Mouse (Mus musculus): ENCODE measurements around the gene Fut7. TPM values are rescaled to one million over a fixed set of nuclear protein-coding genes. Genes with fewer than 3 reads are reported as not detected.

Gene Fut7
- polyA plus RNA-seq, 1 experiment from 2014 or later, result not detected

GRCm38 (mm10) chr2:25457022-25457896, 34.2 kb downstream of the Fut7 start:
- no peak for ATAC-seq (replicated peaks; ENCODE audit: insufficient number of reproducible peaks, low FRiP score, low TSS enrichment, low read depth)
- DNase-seq (ENCODE audit: low spot score), result no peak
- Histone ChIP-seq H3K4me2 (ENCODE audit: low read depth, low read length) (no peak overlapping the region), H3K27ac (replicated peaks; ENCODE audit: low read depth, low read length) (no peak overlapping the region), H3K9ac (replicated peaks; ENCODE audit: low read length) (no peak overlapping the region), H3K27me3 (ENCODE audit: control insufficient read depth, insufficient read depth, low read length) (no peaks in the 10 kb centered on the region), H3K4me3 (ENCODE audit: low read depth, low read length) (no peak overlapping the region), H3K9me3 (replicated peaks; ENCODE audit: control insufficient read depth, low read length) (no peaks in the 10 kb centered on the region), H3K36me3 (replicated peaks; ENCODE audit: control insufficient read depth, insufficient read depth, low read depth, low read length) (no peaks in the 10 kb centered on the region; the same call in 1 of the 2 replicates), H3K4me1 (ENCODE audit: control insufficient read depth, insufficient read depth, low read length) (no peaks in the 10 kb centered on the region)
- 86% methylated on average over 9 of the region's 9 CpGs for WGBS

- no peak for DNase-seq (ENCODE audit: low spot score)
- Histone ChIP-seq H3K9ac (replicated peaks; ENCODE audit: low read length) (no peak overlapping the region), H3K9me3 (replicated peaks; ENCODE audit: control insufficient read depth, low read length) (no peaks in the 10 kb centered on the region), H3K4me1 (ENCODE audit: control insufficient read depth, insufficient read depth, low read length) (no peaks in the 10 kb centered on the region), H3K4me3 (ENCODE audit: low read depth, low read length) (no peak overlapping the region), H3K4me2 (ENCODE audit: low read depth, low read length) (no peak overlapping the region), H3K27me3 (ENCODE audit: control insufficient read depth, insufficient read depth, low read length) (no peaks in the 10 kb centered on the region), H3K27ac (replicated peaks; ENCODE audit: low read depth, low read length) (no peak overlapping the region), H3K36me3 (replicated peaks; ENCODE audit: control insufficient read depth, insufficient read depth, low read depth, low read length) (no peaks in the 10 kb centered on the region; the same call in 1 of the 2 replicates)
- ATAC-seq (replicated peaks; ENCODE audit: insufficient number of reproducible peaks, low FRiP score, low TSS enrichment, low read depth), result no peak
- WGBS, result 84% methylated on average over 5 of the region's 5 CpGs
Observed at GRCm38 (mm10) chr2:25458911-25459310, 35.8 kb downstream of the Fut7 start.

GRCm38 (mm10) chr2:25460135-25460534, 37.1 kb downstream of the Fut7 start:
- no peaks in the 10 kb centered on the region for H3K9me3 ChIP-seq (replicated peaks; ENCODE audit: control insufficient read depth, low read length)
- peak overlapping the region; percentile 48 for H3K4me3 ChIP-seq (ENCODE audit: low read depth, low read length)
- no peaks in the 10 kb centered on the region for H3K4me1 ChIP-seq (ENCODE audit: control insufficient read depth, insufficient read depth, low read length)
- WGBS, result 35% methylated on average over 5 of the region's 5 CpGs
- H3K36me3 ChIP-seq (replicated peaks; ENCODE audit: control insufficient read depth, insufficient read depth, low read depth, low read length), result no peaks in the 10 kb centered on the region; the same call in 1 of the 2 replicates
- no peaks in the 10 kb centered on the region for H3K27me3 ChIP-seq (ENCODE audit: control insufficient read depth, insufficient read depth, low read length)
- no peak overlapping the region for H3K27ac ChIP-seq (replicated peaks; ENCODE audit: low read depth, low read length)
- ATAC-seq (replicated peaks; ENCODE audit: insufficient number of reproducible peaks, low FRiP score, low TSS enrichment, low read depth) (0 out of 2 replicates have a peak, but pooled peaks have one; percentile 2), DNase-seq (ENCODE audit: low spot score) (no peak)
- peak overlapping the region; percentile 67 for H3K4me2 ChIP-seq (ENCODE audit: low read depth, low read length)
- peak overlapping the region; percentile 66 for H3K9ac ChIP-seq (replicated peaks; ENCODE audit: low read length)

DNA sequence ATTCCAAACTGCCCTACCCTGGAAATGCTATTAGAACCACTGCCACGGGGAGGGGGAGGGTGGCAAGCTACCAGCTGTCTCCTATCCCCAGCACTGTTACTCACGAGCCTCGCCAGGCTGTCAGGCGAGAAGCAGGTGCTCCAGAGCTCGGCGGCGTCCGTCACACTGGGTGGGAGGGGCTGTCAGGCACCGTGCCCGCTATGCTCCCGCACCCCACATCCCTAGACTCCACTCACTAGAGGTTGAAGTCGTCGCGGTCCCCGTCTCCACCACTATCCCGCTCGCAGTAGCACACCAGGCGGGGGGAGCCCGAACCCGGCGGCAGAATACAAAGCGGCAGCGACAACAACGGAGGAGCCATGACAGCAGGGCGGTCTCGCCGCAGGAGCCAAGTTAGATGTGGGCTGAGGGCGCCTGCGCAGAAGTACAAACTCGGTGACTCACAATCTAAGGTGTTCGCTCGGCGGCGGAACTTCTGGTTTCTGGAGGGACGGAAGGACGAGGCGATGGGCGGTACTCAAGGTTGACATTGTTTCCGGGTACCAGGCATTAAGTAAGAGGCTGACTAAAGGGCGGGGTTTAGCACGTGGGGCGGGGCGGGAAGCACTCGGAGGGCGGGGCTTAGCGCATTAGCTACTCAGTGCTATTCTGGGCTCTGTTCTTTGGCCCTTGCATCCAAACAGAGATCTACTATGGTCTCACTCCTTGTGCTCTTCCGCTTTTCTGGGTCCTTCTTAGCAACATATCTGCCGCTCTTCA, 37.7 kb downstream of the Fut7 start, which contains the start of gene Paxx:
Paxx (minus strand) TSS at position 544 of the 759 bp plus-strand sequence.
- Histone ChIP-seq H3K4me1 (ENCODE audit: control insufficient read depth, insufficient read depth, low read length) (no peaks in the 10 kb centered on the region), H3K4me3 (ENCODE audit: low read depth, low read length) (peak within 1 kb of the TSS; percentile 48), H3K27me3 (ENCODE audit: control insufficient read depth, insufficient read depth, low read length) (no peaks in the 10 kb centered on the region), H3K4me2 (ENCODE audit: low read depth, low read length) (peak within 1 kb of the TSS; percentile 67), H3K36me3 (replicated peaks; ENCODE audit: control insufficient read depth, insufficient read depth, low read depth, low read length) (no peaks in the 10 kb centered on the region; the same call in 1 of the 2 replicates), H3K9me3 (replicated peaks; ENCODE audit: control insufficient read depth, low read length) (no peaks in the 10 kb centered on the region), H3K9ac (replicated peaks; ENCODE audit: low read length) (peak within 1 kb of the TSS; percentile 66), H3K27ac (replicated peaks; ENCODE audit: low read depth, low read length) (peak within 1 kb of the TSS; percentile 43)
- peak; percentile 94 for DNase-seq (ENCODE audit: low spot score)
- ATAC-seq (replicated peaks; ENCODE audit: insufficient number of reproducible peaks, low FRiP score, low TSS enrichment, low read depth), result peak; percentile 80
- under 1% methylated on average over 48 of the region's 48 CpGs for WGBS

DNA sequence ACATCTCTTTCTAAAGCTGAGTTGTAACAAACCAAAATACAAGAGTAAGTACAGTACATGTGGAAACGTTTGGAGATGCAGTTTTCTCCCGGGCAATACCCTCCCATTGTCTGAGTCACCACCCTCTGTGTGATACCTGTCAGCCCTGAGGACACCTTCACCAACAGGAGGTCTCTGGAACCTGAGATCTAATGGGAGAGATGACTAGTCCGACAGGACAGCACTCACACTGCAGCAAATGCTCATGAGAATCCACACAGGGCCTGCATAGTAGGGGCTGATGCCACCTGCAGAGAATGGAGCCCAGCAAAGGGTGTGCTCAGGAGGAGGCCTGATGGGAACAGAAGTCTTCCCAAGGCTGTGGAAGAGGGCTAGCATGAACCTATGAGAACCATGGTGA, 38.3 kb downstream of the Fut7 start:
- Histone ChIP-seq H3K27ac (replicated peaks; ENCODE audit: low read depth, low read length) (no peak overlapping the region), H3K9ac (replicated peaks; ENCODE audit: low read length) (peak overlapping the region; percentile 42), H3K9me3 (replicated peaks; ENCODE audit: control insufficient read depth, low read length) (no peaks in the 10 kb centered on the region), H3K27me3 (ENCODE audit: control insufficient read depth, insufficient read depth, low read length) (no peaks in the 10 kb centered on the region), H3K36me3 (replicated peaks; ENCODE audit: control insufficient read depth, insufficient read depth, low read depth, low read length) (no peaks in the 10 kb centered on the region; the same call in 1 of the 2 replicates), H3K4me2 (ENCODE audit: low read depth, low read length) (peak overlapping the region; percentile 67), H3K4me1 (ENCODE audit: control insufficient read depth, insufficient read depth, low read length) (no peaks in the 10 kb centered on the region), H3K4me3 (ENCODE audit: low read depth, low read length) (peak overlapping the region; percentile 48)
- DNase-seq (ENCODE audit: low spot score), result no peak
- ATAC-seq (replicated peaks; ENCODE audit: insufficient number of reproducible peaks, low FRiP score, low TSS enrichment, low read depth), result no peak
- WGBS, result 24% methylated on average over 3 of the region's 3 CpGs

DNA sequence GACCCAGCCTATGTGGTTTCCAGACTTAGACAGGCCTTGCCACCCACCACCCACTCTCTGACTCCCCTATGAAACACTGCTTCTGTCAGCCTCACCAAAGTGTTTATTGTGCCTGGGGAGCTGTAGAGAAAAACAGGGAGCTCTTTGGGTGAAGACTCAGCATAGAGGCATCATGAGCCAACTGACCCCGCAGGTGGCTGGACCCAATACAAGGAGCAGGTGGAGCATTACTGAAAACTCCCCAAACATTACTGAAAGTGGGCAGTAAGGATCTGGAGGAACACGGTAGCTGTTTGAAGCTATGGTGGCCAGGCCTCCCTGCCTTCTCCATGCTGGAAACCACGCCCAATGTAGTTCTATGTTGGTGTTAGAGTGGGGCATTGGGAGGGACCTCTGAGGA, 40.6 kb downstream of the Fut7 start:
- DNase-seq (ENCODE audit: low spot score) (no peak), ATAC-seq (replicated peaks; ENCODE audit: insufficient number of reproducible peaks, low FRiP score, low TSS enrichment, low read depth) (no peak)
- Histone ChIP-seq H3K4me1 (ENCODE audit: control insufficient read depth, insufficient read depth, low read length) (no peaks in the 10 kb centered on the region), H3K4me2 (ENCODE audit: low read depth, low read length) (no peak overlapping the region), H3K36me3 (replicated peaks; ENCODE audit: control insufficient read depth, insufficient read depth, low read depth, low read length) (no peaks in the 10 kb centered on the region), H3K9ac (replicated peaks; ENCODE audit: low read length) (no peak overlapping the region), H3K27ac (replicated peaks; ENCODE audit: low read depth, low read length) (no peak overlapping the region), H3K27me3 (ENCODE audit: control insufficient read depth, insufficient read depth, low read length) (no peaks in the 10 kb centered on the region), H3K4me3 (ENCODE audit: low read depth, low read length) (no peak overlapping the region), H3K9me3 (replicated peaks; ENCODE audit: control insufficient read depth, low read length) (no peaks in the 10 kb centered on the region)
- 83% methylated on average over 3 of the region's 3 CpGs for WGBS

DNA sequence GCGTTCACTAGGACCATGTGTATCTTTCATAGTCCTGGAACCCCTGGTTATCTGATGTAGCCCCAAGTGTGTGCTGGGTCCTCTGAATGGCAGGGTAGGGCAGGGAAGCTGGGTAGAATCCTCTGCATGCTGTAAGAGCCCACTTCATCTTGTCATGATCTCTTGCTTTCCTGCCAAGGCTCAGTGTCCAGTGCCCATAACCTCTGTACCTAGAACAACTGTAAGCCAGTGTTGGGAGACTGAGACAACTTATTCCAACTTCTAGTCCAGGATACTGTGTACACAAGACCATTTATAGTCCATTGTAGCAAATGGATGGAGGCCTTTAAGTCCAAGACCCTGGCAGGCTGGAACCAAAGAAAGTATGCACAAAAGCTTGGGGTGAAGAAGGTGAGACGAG, 42.2 kb downstream of the Fut7 start:
- no peak overlapping the region for H3K4me2 ChIP-seq (ENCODE audit: low read depth, low read length)
- no peaks in the 10 kb centered on the region for H3K9me3 ChIP-seq (replicated peaks; ENCODE audit: control insufficient read depth, low read length)
- WGBS, result 85% methylated on average over 2 of the region's 2 CpGs
- H3K9ac ChIP-seq (replicated peaks; ENCODE audit: low read length), result no peak overlapping the region
- no peaks in the 10 kb centered on the region for H3K36me3 ChIP-seq (replicated peaks; ENCODE audit: control insufficient read depth, insufficient read depth, low read depth, low read length)
- no peak overlapping the region for H3K4me3 ChIP-seq (ENCODE audit: low read depth, low read length)
- no peaks in the 10 kb centered on the region for H3K27me3 ChIP-seq (ENCODE audit: control insufficient read depth, insufficient read depth, low read length)
- H3K4me1 ChIP-seq (ENCODE audit: control insufficient read depth, insufficient read depth, low read length), result no peaks in the 10 kb centered on the region
- no peak overlapping the region for H3K27ac ChIP-seq (replicated peaks; ENCODE audit: low read depth, low read length)
- no peak for ATAC-seq (replicated peaks; ENCODE audit: insufficient number of reproducible peaks, low FRiP score, low TSS enrichment, low read depth)
- DNase-seq (ENCODE audit: low spot score), result no peak
